Comparison of ENCODE assay signal across 29 mouse cellular contexts in genomic region chr2:127479210-127479609, GRCm38 (mm10). TPM values are rescaled to one million over a fixed set of nuclear protein-coding genes. Genes with fewer than 3 reads are reported as not detected.
DNase-seq lines count a peak whose midpoint lies in the region; ATAC-seq lines count a peak whose summit lies in the region.
"Had no signal": no experiment of that assay in that cellular context is flagged by ENCODE, and none has a peak within 500 bp of the region (broad histone marks: within the 10 kb centered on the region; RNA-seq: fewer than 3 reads in every experiment).

No protein-coding gene starts in this region.

- peaks cover 58% of the 10 kb centered on the region for H3K27me3 ChIP-seq in limb, embryonic 13.5 days
- H3K27me3 ChIP-seq in limb, embryonic 10.5 days (ENCODE audit: low read depth, poor library complexity, severe bottlenecking), result peaks cover 58% of the 10 kb centered on the region

- 63% methylated on average over 4 of the region's 4 CpGs for WGBS in limb, embryonic 13.5 days
- 76% methylated on average over 4 of the region's 4 CpGs for WGBS in limb, embryonic 10.5 days

- peak; percentile 29 for DNase-seq in layer of hippocampus, adult 11-12 months (ENCODE audit: low spot score)
- DNase-seq in layer of hippocampus, adult 9-10 months (ENCODE audit: low spot score), result no peak
- DNase-seq in limb, embryonic 10.5 days (ENCODE audit: low spot score), result no peak
- peak; percentile 33 for DNase-seq in right cerebral cortex, postnatal 25 days
- DNase-seq in right cerebral cortex, postnatal 10 days (ENCODE audit: low spot score in 2 of 2), result no peak
- no peak for DNase-seq in gastrocnemius, postnatal 25 days
- DNase-seq: adrenal gland, adult 2 months; adrenal gland, postnatal 14 days; cerebellum, adult 11-12 months; cerebellum, adult 8-10 months; cerebellum, postnatal 10 days; cerebellum, postnatal 36 days; embryo, embryonic 11 days; forebrain, postnatal 0 days; gastrocnemius, postnatal 10 days; heart, adult 11 months had no signal

- H3K4me1 ChIP-seq in limb, embryonic 13.5 days, result peaks cover 26% of the 10 kb centered on the region
- H3K4me1 ChIP-seq in limb, embryonic 10.5 days, result peaks cover 29% of the 10 kb centered on the region

- no peak overlapping the region for H3K27ac ChIP-seq in limb, embryonic 13.5 days
- no peak overlapping the region for H3K27ac ChIP-seq in limb, embryonic 10.5 days
- H3K27ac ChIP-seq: embryonic facial prominence, embryonic 15.5 days; hindbrain, embryonic 12.5 days; hindbrain, embryonic 15.5 days had no signal

- H3K9me3 ChIP-seq in limb, embryonic 13.5 days, result no peaks in the 10 kb centered on the region
- no peaks in the 10 kb centered on the region for H3K9me3 ChIP-seq in limb, embryonic 10.5 days (replicated peaks)
- H3K9me3 ChIP-seq: embryonic facial prominence, embryonic 15.5 days; hindbrain, embryonic 12.5 days; hindbrain, embryonic 15.5 days had no signal

- no peaks in the 10 kb centered on the region for H3K36me3 ChIP-seq in limb, embryonic 13.5 days
- H3K36me3 ChIP-seq in limb, embryonic 10.5 days, result no peaks in the 10 kb centered on the region
- H3K36me3 ChIP-seq: embryonic facial prominence, embryonic 15.5 days; hindbrain, embryonic 12.5 days; hindbrain, embryonic 15.5 days had no signal

- H3K4me3 ChIP-seq in limb, embryonic 13.5 days, result no peak overlapping the region
- H3K4me3 ChIP-seq in limb, embryonic 10.5 days, result no peak overlapping the region
- H3K4me3 ChIP-seq: embryonic facial prominence, embryonic 15.5 days; hindbrain, embryonic 12.5 days; hindbrain, embryonic 15.5 days had no signal

- H3K4me2 ChIP-seq in limb, embryonic 13.5 days (replicated peaks), result no peak overlapping the region
- H3K4me2 ChIP-seq: embryonic facial prominence, embryonic 15.5 days; heart, embryonic 11.5 days; hindbrain, embryonic 12.5 days; hindbrain, embryonic 15.5 days had no signal

- ATAC-seq in limb, embryonic 13.5 days (ENCODE audit: low FRiP score, low read depth), result no peak
- ATAC-seq: CD4-positive, CD25-positive, alpha-beta regulatory T cell, adult 4 months; forebrain, embryonic 14.5 days; forebrain, postnatal 0 days had no signal

- 0 out of 2 replicates have a peak overlapping the region, but pooled peaks have one; percentile 25 for H3K9ac ChIP-seq in limb, embryonic 13.5 days
- H3K9ac ChIP-seq: embryonic facial prominence, embryonic 15.5 days; forebrain, postnatal 0 days; hindbrain, embryonic 12.5 days; hindbrain, embryonic 15.5 days had no signal

RNA-seq across cellular contexts. Expression of gene Fahd2a, which starts 34.8 kb away (rescaled TPM):
- polyA plus RNA-seq in limb, embryonic 13.5 days (2015; fragmentation: Nextera tagmentation; extraction: Ambion mirVana), result 22.8 and 24.9 TPM in 2 replicates
- polyA plus RNA-seq in limb, embryonic 10.5 days (2016; fragmentation: Nextera tagmentation; extraction: Ambion mirVana), result 15.6 and 21.1 TPM in 2 replicates
- total RNA-seq in gastrocnemius, postnatal 25 days (2021), result 10 to 100 TPM; 21.5 to 21.9 TPM

RNA-seq across cellular contexts. Expression of gene Kcnip3, which starts 42.7 kb away (rescaled TPM):
- 1.2 and 1.5 TPM in 2 replicates for polyA plus RNA-seq in limb, embryonic 13.5 days (2015; fragmentation: Nextera tagmentation; extraction: Ambion mirVana)
- polyA plus RNA-seq in limb, embryonic 10.5 days (2016; fragmentation: Nextera tagmentation; extraction: Ambion mirVana), result 2.1 and 2.2 TPM in 2 replicates
- total RNA-seq in gastrocnemius, postnatal 25 days (2021), result under 1 TPM; 0.28 to 0.38 TPM
- total RNA-seq: MEL had no signal
- polyA plus RNA-seq: CD4-positive, CD25-positive, alpha-beta regulatory T cell, adult 4 months had no signal

RNA-seq across cellular contexts. Expression of gene Gpat2, which starts 54.2 kb away (rescaled TPM):
- 0.14 and 0.32 TPM in 2 replicates for polyA plus RNA-seq in limb, embryonic 13.5 days (2015; fragmentation: Nextera tagmentation; extraction: Ambion mirVana)
- polyA plus RNA-seq in limb, embryonic 10.5 days (2016; fragmentation: Nextera tagmentation; extraction: Ambion mirVana), result 0.10 TPM in 2 replicates
- total RNA-seq in gastrocnemius, postnatal 25 days (2021), result not detected
- total RNA-seq: forebrain, postnatal 0 days; gastrocnemius, adult 18-20 months; heart, adult 8-10 months; heart, postnatal 25 days; hematopoietic stem cell, adult 5-6 weeks; MEL had no signal
- polyA plus RNA-seq: embryonic facial prominence, embryonic 11.5 days; forebrain, embryonic 14.5 days had no signal

Comparison
In these comparisons a context has a peak if more than half of its experiments do, and no peak if none do; other contexts are left out.
1. DNase-seq: peak in layer of hippocampus, adult 11-12 months (single experiment) and right cerebral cortex, postnatal 25 days (single experiment); none in layer of hippocampus, adult 9-10 months (single experiment), limb, embryonic 10.5 days (single experiment), right cerebral cortex, postnatal 10 days (0 of 2) and gastrocnemius, postnatal 25 days (single experiment).